Mouse (Mus musculus): ENCODE data around the gene Arap2.

Gene Arap2

DNA sequence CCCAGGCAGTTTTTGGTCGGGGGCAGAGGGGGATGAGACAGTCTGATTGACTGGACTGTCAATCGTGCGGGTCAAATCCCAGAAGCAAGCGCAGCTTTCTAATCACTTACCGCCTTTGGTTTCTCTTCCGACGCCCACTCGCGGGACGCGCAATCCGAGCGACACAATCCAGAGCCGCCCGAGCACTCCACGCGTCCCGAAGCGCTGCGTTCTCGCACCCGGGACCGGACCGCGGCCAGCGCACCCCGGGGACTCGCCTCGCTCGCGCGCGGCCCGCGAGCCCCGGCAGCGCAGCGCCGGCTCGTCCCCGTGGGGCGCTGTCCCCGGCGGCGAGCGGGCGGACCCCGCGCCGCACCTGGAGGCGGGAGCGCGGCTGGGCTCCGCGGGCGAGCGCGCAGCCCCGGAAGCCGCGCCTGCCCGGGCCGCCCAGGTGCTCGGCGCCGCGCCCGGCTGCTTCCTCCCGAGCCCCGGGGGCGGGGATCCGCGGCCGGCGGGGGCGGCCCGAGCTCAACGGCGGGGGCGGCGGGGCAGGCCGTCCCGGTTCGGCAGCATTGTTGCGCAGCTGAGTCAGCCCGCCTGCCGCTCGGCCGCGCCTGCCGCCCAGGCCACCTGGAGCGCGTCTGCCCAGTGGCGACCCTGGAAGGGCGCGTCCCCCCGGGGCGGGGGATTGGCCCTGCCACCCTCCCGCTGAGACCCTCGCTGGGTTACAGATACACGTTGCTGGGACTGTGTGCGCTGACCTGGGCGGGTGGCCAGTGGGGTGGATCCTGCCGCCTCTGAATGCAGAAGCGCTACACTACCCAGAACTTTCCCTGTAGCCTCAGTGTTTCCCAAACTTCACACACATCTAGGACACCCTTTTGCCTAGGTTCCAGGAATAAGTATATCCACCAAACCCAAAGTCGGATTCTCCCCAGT is at the start of gene Arap2:
Gene Arap2 (minus strand): TSS at position 376 of the 918 bp plus-strand sequence.
- DNase-seq: peak; percentile 51

- DNase-seq: no peak
These were observed 49.8 kb upstream of the Arap2 start for GRCm38 (mm10) chr5:62815741-62816140.

DNA sequence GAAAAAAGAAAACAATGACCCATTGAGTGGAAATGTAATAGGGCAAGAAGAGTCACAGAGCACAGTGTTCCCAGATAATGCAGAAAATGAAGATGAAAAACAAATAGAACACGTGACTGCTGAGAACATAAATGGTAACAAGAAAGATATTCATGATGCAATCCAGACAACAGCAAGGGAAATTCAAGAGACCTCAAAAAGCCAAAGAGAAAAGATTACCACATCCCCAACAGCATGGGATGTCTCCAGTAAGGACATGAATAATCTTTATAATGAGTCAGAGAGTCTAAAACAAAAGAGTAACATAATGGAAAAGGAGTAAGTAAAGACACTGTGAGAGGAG is 48.1 kb upstream of the Arap2 start:
- no peak for DNase-seq

GRCm38 (mm10) chr5:62813402-62814071 is 47.6 kb upstream of the Arap2 start, which contains the start of gene Dthd1:
Gene Dthd1, plus strand, starts transcription at chr5:62813823.
- peak; percentile 35 for DNase-seq

DNA sequence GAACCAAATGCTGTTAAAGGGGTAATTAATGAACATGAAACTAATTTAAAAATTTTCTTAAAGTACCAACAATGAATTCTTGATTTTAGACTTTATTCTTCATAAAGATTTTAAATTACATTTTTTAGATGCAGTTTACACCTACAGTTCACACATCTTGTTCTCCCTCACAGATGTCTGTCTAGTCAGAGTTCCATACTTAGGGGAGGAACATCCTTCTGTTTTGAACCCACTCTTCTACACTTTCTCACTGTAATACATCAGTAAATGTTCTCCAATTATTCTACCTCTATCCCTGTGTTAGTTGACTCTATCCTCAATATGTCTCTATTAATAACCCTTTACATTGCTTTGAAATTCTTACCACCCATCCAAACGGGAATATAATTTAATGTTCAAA is 26.8 kb upstream of the Arap2 start:
- DNase-seq: no peak

- no peak for DNase-seq
These were observed 25.1 kb upstream of the Arap2 start for GRCm38 (mm10) chr5:62790921-62791564.

DNA sequence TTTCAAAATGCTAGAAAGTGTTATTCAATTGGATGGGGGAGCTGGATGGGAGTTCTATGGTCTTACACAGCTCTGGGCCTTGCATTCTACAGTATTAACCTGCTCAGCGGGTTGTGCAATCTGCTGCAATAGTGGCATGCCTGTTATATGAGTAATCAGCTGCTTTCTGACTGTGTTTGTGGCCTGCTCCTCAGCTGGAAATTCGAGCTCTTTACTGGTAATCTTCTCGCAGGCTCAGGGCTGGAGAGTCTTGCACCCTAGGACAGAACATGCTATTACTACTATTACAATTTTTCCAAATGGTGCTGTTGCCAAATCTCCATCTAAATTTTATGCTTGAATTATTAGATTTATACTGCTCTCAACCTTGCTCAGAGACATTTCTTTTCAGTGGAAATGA is 20.9 kb upstream of the Arap2 start:
- no peak for DNase-seq

GRCm38 (mm10) chr5:62778682-62779081 is 12.7 kb upstream of the Arap2 start:
- no peak for DNase-seq

DNA sequence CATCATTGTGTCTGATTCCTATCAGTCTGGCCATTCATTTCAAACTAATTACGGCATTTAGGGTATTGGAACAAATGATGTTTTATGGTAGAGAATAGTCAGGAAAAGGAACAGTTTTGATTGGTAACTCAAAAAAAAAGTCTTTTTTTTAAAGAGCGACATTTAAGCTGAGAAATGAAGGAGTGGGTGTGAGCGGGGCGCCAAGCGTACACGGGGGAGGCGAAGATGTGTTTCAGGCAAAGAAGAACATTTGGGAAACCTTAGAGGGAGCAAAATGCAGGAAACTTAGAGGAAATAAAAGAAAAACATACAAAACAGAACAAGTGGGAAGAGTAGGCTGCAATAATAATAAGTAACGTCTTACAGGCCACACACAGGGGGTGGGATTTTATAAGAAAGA is 11.8 kb upstream of the Arap2 start:
- DNase-seq: no peak

DNA sequence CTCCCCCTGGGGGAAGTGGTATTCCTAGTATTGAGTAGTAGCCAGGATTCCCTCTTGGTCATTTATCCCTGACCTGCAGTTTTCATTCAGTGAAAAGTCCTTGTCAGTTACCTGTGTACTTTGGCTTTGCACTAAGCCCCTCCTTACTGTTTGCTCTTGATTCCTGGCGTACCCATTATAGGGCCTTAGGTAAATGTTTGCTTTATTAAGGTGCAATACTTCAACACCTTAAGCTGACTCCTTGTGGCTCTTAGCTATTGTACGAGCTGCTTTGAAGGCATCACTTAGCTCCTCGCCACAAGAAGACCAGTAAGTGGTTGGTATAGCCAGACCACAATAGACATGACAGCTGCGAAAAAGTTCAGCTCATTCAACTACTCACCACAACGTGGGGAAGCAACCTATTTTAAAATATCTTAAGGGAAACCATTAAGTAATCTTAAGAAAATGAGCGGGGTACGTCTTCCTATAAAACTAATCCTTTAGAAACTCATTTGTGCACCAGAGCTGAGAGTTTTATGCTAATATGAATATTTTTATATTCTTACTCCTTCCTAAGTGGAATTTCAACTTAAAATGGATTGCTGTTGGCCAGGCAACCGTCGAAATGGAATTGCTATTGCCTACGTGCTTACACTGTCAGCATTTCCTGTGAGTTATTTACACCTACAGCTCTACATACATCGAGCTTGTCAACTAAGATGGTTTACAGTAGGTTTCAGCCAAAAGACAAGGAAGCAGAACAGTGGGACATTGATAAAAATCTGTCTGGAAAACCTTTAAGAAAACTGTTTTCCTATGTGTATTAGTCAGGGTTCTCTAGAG is 6.0 kb upstream of the Arap2 start:
- DNase-seq: no peak

- DNase-seq: no peak
These were observed 538 bp downstream of the Arap2 start for GRCm38 (mm10) chr5:62765459-62765783.

GRCm38 (mm10) chr5:62764161-62764560 is 1.8 kb downstream of the Arap2 start:
- no peak for DNase-seq

- DNase-seq: no peak
These were observed 2.9 kb downstream of the Arap2 start for GRCm38 (mm10) chr5:62763046-62763445.

- no peak for DNase-seq
These were observed 3.5 kb downstream of the Arap2 start for GRCm38 (mm10) chr5:62762298-62762960.

- DNase-seq: no peak
These were observed 5.0 kb downstream of the Arap2 start for GRCm38 (mm10) chr5:62760791-62761504.

DNA sequence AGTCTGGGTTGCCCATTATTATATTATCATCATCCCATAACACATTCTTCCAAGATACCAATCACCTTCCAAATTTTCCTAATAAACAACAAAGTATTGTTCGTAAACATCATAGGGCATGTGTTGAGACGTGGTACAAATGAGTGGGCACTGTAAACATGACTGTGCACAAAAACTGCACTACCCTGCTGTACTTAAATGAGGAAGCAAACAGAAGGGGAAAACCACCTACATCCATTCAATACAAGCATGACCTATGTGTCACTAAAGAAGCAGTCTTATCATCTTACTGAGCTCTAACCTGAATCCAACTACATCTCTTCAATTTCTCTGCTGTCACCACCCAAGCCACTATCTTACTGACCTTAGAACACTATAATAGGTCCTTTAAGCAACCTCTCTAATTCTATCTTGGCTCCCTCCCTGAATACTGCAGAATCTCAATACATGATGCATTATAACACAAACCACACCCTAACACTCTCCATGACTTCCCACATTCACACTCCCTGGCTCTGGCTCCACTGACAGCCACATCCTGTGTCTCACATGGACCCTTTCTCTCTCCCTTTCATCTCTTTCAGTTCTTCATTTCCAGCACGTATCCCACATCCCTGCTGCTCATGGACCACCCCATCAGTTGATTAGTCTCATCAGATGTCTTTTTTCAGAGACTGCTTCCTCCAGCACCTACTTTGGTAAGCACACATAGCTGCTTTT is 10.0 kb downstream of the Arap2 start:
- no peak for DNase-seq

GRCm38 (mm10) chr5:62752934-62753333 is 13.0 kb downstream of the Arap2 start:
- peak; percentile 16 for DNase-seq

- DNase-seq: no peak
These were observed 14.3 kb downstream of the Arap2 start for GRCm38 (mm10) chr5:62751692-62752091.

- peak; percentile 20 for DNase-seq
These were observed 17.8 kb downstream of the Arap2 start for GRCm38 (mm10) chr5:62748168-62748567.

GRCm38 (mm10) chr5:62743220-62743922 is 22.6 kb downstream of the Arap2 start:
- no peak for DNase-seq
